Mouse (Mus musculus) bone marrow, adult 2 months (tissue): ENCODE measurements around the gene Ampd1. TPM values are rescaled to one million over a fixed set of nuclear protein-coding genes. Genes with fewer than 3 reads are reported as not detected.

Experiments used
- H3K27ac ChIP-seq: fragments of 200-500 bp; 2 replicates; pipeline ENCODE4 v1.5.1; 2012; ENCODE audit warnings: low read depth, mild to moderate bottlenecking, control low read depth, inconsistent platforms, low read length; ENCODE audit not compliant: control insufficient read depth, poor library complexity, insufficient read depth
- H3K4me1 ChIP-seq: fragments of 200-500 bp; 2 replicates; pipeline ENCODE4 v1.6.1; 2011; ENCODE audit warnings: low read length; ENCODE audit not compliant: control insufficient read depth, insufficient read depth
- H3K4me3 ChIP-seq: fragments of 200-500 bp; replicated peaks from 2 replicates; pipeline ENCODE3; 2011; ENCODE audit warnings: mild to moderate bottlenecking, low read depth, low read length, control low read depth; ENCODE audit not compliant: control insufficient read depth
- CTCF ChIP-seq: fragments of 200-500 bp; IDR thresholded peaks from 2 replicates; pipeline ENCODE4 v1.5.1; 2011; ENCODE audit warnings: low read length, control low read depth; ENCODE audit not compliant: control insufficient read depth, insufficient read depth
- POLR2A ChIP-seq: fragments of 200-500 bp; IDR thresholded peaks from 2 replicates; pipeline ENCODE4 v1.6.1; 2011; ENCODE audit warnings: low read depth, mild to moderate bottlenecking, control low read depth, low read length, borderline replicate concordance; ENCODE audit not compliant: control insufficient read depth
- WGBS: fragments of 180-500 bp; shearing (Covaris S2); methylation state at CpG from one replicate; pipeline ENCODE4 v1.1.7; 2018; 5-methylcytosine and 5-hydroxymethylcytosine counted together
- polyA plus RNA-seq: library from polyadenylated mRNA; stranded (reverse); fragments of >200 nt; gene quantifications from 2 replicates; pipeline ENCODE4 v1.2.4, GENCODE M21; 2011; ENCODE audit warnings: low replicate concordance; ENCODE audit not compliant: missing spikeins, insufficient read depth, insufficient read length

Gene Ampd1
- polyA plus RNA-seq, 1 experiment = not detected

DNA sequence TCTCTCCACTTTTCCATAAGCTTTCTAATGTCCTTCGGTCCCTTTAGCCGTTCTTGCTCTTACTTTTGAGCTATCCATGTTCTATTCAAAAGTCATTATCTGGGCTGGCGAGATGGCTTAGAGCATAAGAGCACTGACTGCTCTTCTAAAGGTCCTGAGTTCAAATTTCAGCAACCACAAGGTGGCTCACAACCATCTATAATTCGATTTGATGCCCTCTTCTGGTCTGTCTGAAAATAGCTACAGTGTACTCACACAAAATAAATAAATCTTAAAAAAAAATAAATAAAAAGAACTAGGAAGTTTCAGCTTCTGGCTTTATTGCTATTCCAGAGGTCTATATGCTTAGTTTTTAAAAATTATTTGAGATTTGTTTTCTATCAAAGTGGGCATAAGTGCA lies 74.0 kb downstream of the Ampd1 start:
- no peak overlapping the region for H3K27ac ChIP-seq
- no peak overlapping the region for H3K4me3 ChIP-seq
- no peak for TF ChIP-seq CTCF
- TF ChIP-seq POLR2A = no peak
- WGBS = 77% methylated on average over 4 of the region's 4 CpGs
- no peaks in the 10 kb centered on the region for H3K4me1 ChIP-seq

DNA sequence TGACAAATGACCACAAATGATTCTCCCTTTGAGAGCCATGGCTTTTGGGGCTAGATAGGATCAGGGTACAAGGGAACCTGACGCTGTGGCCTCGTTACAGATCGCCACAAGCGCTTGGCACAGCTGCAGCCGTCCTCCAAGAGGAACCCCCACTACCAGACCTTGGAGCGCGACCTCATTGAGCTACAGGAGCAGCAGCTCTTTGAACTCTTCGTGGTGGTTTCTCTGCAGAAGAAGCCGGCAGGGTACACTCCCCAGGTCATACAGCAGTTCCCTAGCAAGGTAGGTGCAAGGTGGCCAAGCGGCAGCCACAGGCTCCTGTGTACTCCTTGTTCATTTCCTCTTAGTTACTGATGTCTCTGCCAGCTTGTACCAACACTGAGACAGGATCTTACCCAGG lies 75.1 kb downstream of the Ampd1 start:
- H3K27ac ChIP-seq = no peak overlapping the region
- H3K4me3 ChIP-seq = no peak overlapping the region
- no peaks in the 10 kb centered on the region for H3K4me1 ChIP-seq
- 70% methylated on average over 10 of the region's 10 CpGs for WGBS
- TF ChIP-seq POLR2A = no peak
- no peak for TF ChIP-seq CTCF

Other genes with a start within 250 kb of the Ampd1 start
- 4.2 TPM in 1 of 2 replicates, not detected in the other for gene Sycp1, start 137.9 kb upstream of the Ampd1 start, polyA plus RNA-seq
- 0.52 TPM in 1 of 2 replicates, not detected in the other for gene Nr1h5, start 109.9 kb upstream of the Ampd1 start, polyA plus RNA-seq
- 8.4 and 18.8 TPM in 2 replicates for gene Sike1, start 78.3 kb upstream of the Ampd1 start, polyA plus RNA-seq
- 72.4 and 116 TPM in 2 replicates for gene Csde1, start 53.6 kb upstream of the Ampd1 start, polyA plus RNA-seq
- 22.5 and 23.7 TPM in 2 replicates for gene Nras, start 15.7 kb upstream of the Ampd1 start, polyA plus RNA-seq
- gene Dennd2c, start 28.6 kb downstream of the Ampd1 start, polyA plus RNA-seq = 10.2 and 12.8 TPM in 2 replicates
- gene Bcas2, start 97.6 kb downstream of the Ampd1 start, polyA plus RNA-seq = 51.7 and 63.7 TPM in 2 replicates
- gene Trim33, start 205.3 kb downstream of the Ampd1 start, polyA plus RNA-seq = 10.2 and 13.9 TPM in 2 replicates